Mouse (Mus musculus): Measurements from ENCODE around the gene Taf11. TPM values are rescaled to one million over a fixed set of nuclear protein-coding genes. Genes with fewer than 3 reads are reported as not detected.

The Taf11 gene
- polyA plus RNA-seq, 1 experiment from 2014 or later = 51.6 TPM

GRCm38 (mm10) chr17:27908206-27908887 lies 1.3 kb downstream of the Taf11 start:
- Histone ChIP-seq H3K27ac (ENCODE audit: low read depth, low read length) (peak overlapping the region; percentile 93), H3K9me3 (ENCODE audit: control insufficient read depth, low read length) (no peaks in the 10 kb centered on the region)

GRCm38 (mm10) chr17:27907512-27908205 lies 2.0 kb downstream of the Taf11 start:
- peaks cover 7% of the 10 kb centered on the region for H3K36me3 ChIP-seq (ENCODE audit: control insufficient read depth, insufficient read depth, low read length)
- H3K9ac ChIP-seq (ENCODE audit: low read depth, low read length) = peak overlapping the region; percentile 79
- peak overlapping the region; percentile 72 for H3K4me3 ChIP-seq (ENCODE audit: low read length)
- peak overlapping the region; percentile 66 for H3K27ac ChIP-seq (ENCODE audit: low read depth, low read length)
- H3K4me1 ChIP-seq (ENCODE audit: control insufficient read depth, insufficient read depth, low read depth, low read length) = peaks cover 32% of the 10 kb centered on the region
- WGBS = under 1% methylated on average over 45 of the region's 45 CpGs
- peak overlapping the region; percentile 80 for H3K4me2 ChIP-seq (ENCODE audit: low read length)
- ATAC-seq = peak; percentile 40; the same call in 1 of the 2 replicates
- no peaks in the 10 kb centered on the region for H3K9me3 ChIP-seq (ENCODE audit: control insufficient read depth, low read length)
- no peaks in the 10 kb centered on the region for H3K27me3 ChIP-seq (replicated peaks; ENCODE audit: control insufficient read depth, insufficient read depth, low read length)

More at GRCm38 (mm10) chr17:27908206-27908887, 1.3 kb downstream of the Taf11 start:
- WGBS = under 1% methylated on average over 11 of the region's 12 CpGs
- Histone ChIP-seq H3K9ac (ENCODE audit: low read depth, low read length) (peak overlapping the region; percentile 91), H3K4me3 (ENCODE audit: low read length) (peak overlapping the region; percentile 72), H3K27me3 (replicated peaks; ENCODE audit: control insufficient read depth, insufficient read depth, low read length) (no peaks in the 10 kb centered on the region), H3K36me3 (ENCODE audit: control insufficient read depth, insufficient read depth, low read length) (0 out of 2 replicates have a peak, but pooled peaks cover 3% of the 10 kb centered on the region), H3K4me1 (ENCODE audit: control insufficient read depth, insufficient read depth, low read depth, low read length) (peaks cover 32% of the 10 kb centered on the region), H3K4me2 (ENCODE audit: low read length) (peak overlapping the region; percentile 80)
- no peak for ATAC-seq

- Histone ChIP-seq H3K9me3 (ENCODE audit: control insufficient read depth, low read length) (no peaks in the 10 kb centered on the region), H3K9ac (ENCODE audit: low read depth, low read length) (no peak overlapping the region), H3K27ac (ENCODE audit: low read depth, low read length) (no peak overlapping the region), H3K4me2 (ENCODE audit: low read length) (no peak overlapping the region), H3K36me3 (ENCODE audit: control insufficient read depth, insufficient read depth, low read length) (peaks cover 30% of the 10 kb centered on the region), H3K4me1 (ENCODE audit: control insufficient read depth, insufficient read depth, low read depth, low read length) (no peaks in the 10 kb centered on the region), H3K27me3 (replicated peaks; ENCODE audit: control insufficient read depth, insufficient read depth, low read length) (no peaks in the 10 kb centered on the region), H3K4me3 (ENCODE audit: low read length) (no peak overlapping the region)
- WGBS = 83% methylated on average over 19 of the region's 19 CpGs
- ATAC-seq = no peak
Observed at GRCm38 (mm10) chr17:27886499-27887210, 23.0 kb downstream of the Taf11 start.

- Histone ChIP-seq H3K9ac (ENCODE audit: low read depth, low read length) (no peak overlapping the region), H3K27me3 (replicated peaks; ENCODE audit: control insufficient read depth, insufficient read depth, low read length) (no peaks in the 10 kb centered on the region), H3K4me2 (ENCODE audit: low read length) (no peak overlapping the region), H3K4me3 (ENCODE audit: low read length) (no peak overlapping the region), H3K4me1 (ENCODE audit: control insufficient read depth, insufficient read depth, low read depth, low read length) (no peaks in the 10 kb centered on the region), H3K9me3 (ENCODE audit: control insufficient read depth, low read length) (no peaks in the 10 kb centered on the region), H3K27ac (ENCODE audit: low read depth, low read length) (no peak overlapping the region), H3K36me3 (ENCODE audit: control insufficient read depth, insufficient read depth, low read length) (peaks cover 35% of the 10 kb centered on the region)
- WGBS = 87% methylated on average over 6 of the region's 6 CpGs
- ATAC-seq = no peak
Observed at GRCm38 (mm10) chr17:27883994-27884393, 25.6 kb downstream of the Taf11 start.

DNA sequence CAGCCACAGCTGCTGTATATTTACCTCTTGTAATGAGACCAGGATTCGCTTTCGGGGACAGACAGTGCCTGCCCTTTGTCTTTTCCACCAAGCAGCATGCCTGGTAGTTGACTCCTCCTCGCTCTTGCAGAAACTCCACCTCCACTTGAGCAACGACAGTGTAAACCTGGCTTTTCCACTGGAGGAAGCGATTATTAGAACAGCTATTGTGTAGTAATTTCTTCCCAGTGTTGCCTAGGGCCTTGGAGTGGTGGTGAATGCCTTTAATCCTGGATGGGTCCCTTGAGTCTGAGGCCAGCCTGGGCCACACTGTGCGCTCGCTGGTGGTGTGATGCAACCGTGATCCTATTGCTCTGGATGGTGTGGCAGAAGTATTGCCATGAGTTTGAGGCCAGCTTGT lies 26.5 kb downstream of the Taf11 start:
- ATAC-seq = no peak
- WGBS = 91% methylated on average over 8 of the region's 8 CpGs
- peaks cover 34% of the 10 kb centered on the region for H3K36me3 ChIP-seq (ENCODE audit: control insufficient read depth, insufficient read depth, low read length)

DNA sequence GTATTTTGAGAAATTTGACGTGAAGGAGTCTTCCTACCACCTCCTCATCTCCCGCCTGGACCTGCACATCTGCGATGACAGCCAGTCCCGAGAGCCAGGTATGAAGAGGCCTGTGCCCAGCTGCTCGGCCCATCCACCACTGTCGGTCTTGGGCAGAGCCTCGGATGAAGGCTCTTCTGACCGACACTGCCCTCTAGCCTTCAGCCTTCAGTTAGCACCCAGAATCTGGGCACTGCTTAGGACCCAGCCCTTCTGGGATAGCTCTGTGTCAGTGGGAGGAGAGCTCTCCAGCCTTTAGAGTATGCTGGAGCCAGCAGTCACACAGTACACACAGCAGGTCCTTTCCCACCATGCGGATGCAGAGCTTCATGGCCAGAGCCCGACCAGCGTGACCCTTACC lies 28.1 kb downstream of the Taf11 start:
- Histone ChIP-seq H3K4me2 (ENCODE audit: low read length) (no peak overlapping the region), H3K4me3 (ENCODE audit: low read length) (no peak overlapping the region), H3K27ac (ENCODE audit: low read depth, low read length) (no peak overlapping the region), H3K27me3 (replicated peaks; ENCODE audit: control insufficient read depth, insufficient read depth, low read length) (no peaks in the 10 kb centered on the region), H3K9ac (ENCODE audit: low read depth, low read length) (no peak overlapping the region), H3K36me3 (ENCODE audit: control insufficient read depth, insufficient read depth, low read length) (peaks cover 24% of the 10 kb centered on the region), H3K9me3 (ENCODE audit: control insufficient read depth, low read length) (no peaks in the 10 kb centered on the region), H3K4me1 (ENCODE audit: control insufficient read depth, insufficient read depth, low read depth, low read length) (no peaks in the 10 kb centered on the region)
- 60% methylated on average over 11 of the region's 11 CpGs for WGBS
- ATAC-seq = no peak

More for the DNA sequence above, 26.5 kb downstream of the Taf11 start:
- Histone ChIP-seq H3K9me3 (ENCODE audit: control insufficient read depth, low read length) (no peaks in the 10 kb centered on the region), H3K27ac (ENCODE audit: low read depth, low read length) (no peak overlapping the region), H3K27me3 (replicated peaks; ENCODE audit: control insufficient read depth, insufficient read depth, low read length) (no peaks in the 10 kb centered on the region), H3K9ac (ENCODE audit: low read depth, low read length) (no peak overlapping the region), H3K4me1 (ENCODE audit: control insufficient read depth, insufficient read depth, low read depth, low read length) (no peaks in the 10 kb centered on the region), H3K4me2 (ENCODE audit: low read length) (no peak overlapping the region), H3K4me3 (ENCODE audit: low read length) (no peak overlapping the region)

DNA sequence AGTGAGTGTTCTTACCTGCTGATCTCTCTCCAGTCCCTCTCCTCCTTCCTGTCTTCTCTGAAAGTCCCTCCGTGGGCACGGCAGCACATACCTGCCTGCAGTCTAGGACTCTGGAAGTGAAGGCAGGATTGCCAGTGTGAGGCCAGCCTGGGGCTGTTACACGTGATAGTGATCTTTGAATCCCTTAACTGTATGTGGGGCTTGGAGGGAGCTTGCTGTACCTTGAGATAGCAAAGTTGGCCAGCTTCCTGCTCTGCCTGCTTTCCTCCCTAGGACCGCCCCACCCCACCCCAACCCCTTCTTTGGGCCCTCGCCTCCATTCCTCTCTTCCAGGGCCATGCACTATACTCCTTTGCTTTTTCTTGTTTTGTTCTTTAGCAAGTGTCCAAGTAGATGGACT lies 35.1 kb downstream of the Taf11 start:
- no peak overlapping the region for H3K4me3 ChIP-seq (ENCODE audit: low read length)
- no peaks in the 10 kb centered on the region for H3K27me3 ChIP-seq (replicated peaks; ENCODE audit: control insufficient read depth, insufficient read depth, low read length)
- no peak for ATAC-seq
- H3K9me3 ChIP-seq (ENCODE audit: control insufficient read depth, low read length) = no peaks in the 10 kb centered on the region
- H3K4me1 ChIP-seq (ENCODE audit: control insufficient read depth, insufficient read depth, low read depth, low read length) = no peaks in the 10 kb centered on the region
- 83% methylated on average over 5 of the region's 5 CpGs for WGBS
- no peak overlapping the region for H3K9ac ChIP-seq (ENCODE audit: low read depth, low read length)
- no peak overlapping the region for H3K4me2 ChIP-seq (ENCODE audit: low read length)
- peaks cover 4% of the 10 kb centered on the region for H3K36me3 ChIP-seq (ENCODE audit: control insufficient read depth, insufficient read depth, low read length)
- no peak overlapping the region for H3K27ac ChIP-seq (ENCODE audit: low read depth, low read length)

DNA sequence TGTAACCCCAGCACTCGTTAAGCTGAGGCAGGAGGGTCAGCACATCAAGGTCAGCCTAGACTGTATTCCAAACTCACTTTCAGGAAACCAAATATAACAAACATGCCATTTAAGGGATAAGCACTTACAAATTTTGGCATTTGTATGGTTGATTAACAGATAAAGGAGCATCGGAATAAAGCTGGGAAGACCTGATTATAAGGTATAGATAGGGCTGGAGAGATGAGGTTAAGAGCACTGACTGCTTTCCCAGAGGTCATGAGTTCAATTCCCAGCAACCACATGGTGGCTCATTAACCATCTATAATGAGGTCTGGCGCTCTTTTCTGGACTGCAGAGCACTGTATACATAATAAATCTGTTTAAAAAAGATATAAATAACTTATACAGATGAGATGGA lies 36.1 kb downstream of the Taf11 start:
- H3K36me3 ChIP-seq (ENCODE audit: control insufficient read depth, insufficient read depth, low read length) = peaks cover 3% of the 10 kb centered on the region
- no peak for ATAC-seq
- H3K9ac ChIP-seq (ENCODE audit: low read depth, low read length) = no peak overlapping the region
- H3K4me3 ChIP-seq (ENCODE audit: low read length) = no peak overlapping the region
- no peaks in the 10 kb centered on the region for H3K9me3 ChIP-seq (ENCODE audit: control insufficient read depth, low read length)
- H3K27me3 ChIP-seq (replicated peaks; ENCODE audit: control insufficient read depth, insufficient read depth, low read length) = no peaks in the 10 kb centered on the region
- no peaks in the 10 kb centered on the region for H3K4me1 ChIP-seq (ENCODE audit: control insufficient read depth, insufficient read depth, low read depth, low read length)
- no peak overlapping the region for H3K4me2 ChIP-seq (ENCODE audit: low read length)
- no peak overlapping the region for H3K27ac ChIP-seq (ENCODE audit: low read depth, low read length)
- WGBS = 75% methylated on average over 3 of the region's 3 CpGs

DNA sequence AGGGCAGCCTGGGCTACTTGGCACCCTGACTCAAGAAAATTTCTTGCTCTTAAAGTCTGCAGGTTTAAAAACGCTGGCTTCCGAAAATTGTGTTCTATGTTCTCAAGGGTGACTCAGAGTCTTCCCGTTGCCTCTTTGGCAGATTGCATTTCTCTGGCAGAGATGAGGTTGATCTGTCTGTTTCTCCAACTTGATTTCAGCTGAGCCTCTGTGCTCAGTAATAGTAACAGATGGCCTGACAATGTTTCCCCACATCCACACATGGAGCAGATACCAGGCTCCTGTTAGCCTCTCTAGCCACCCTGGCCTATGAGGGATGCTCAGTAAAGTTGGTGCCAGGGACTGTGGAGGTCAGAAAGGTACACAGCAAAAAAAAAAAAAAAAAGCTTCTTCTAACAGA lies 37.8 kb downstream of the Taf11 start:
- Histone ChIP-seq H3K4me3 (ENCODE audit: low read length) (no peak overlapping the region), H3K9me3 (ENCODE audit: control insufficient read depth, low read length) (no peaks in the 10 kb centered on the region), H3K27me3 (replicated peaks; ENCODE audit: control insufficient read depth, insufficient read depth, low read length) (no peaks in the 10 kb centered on the region), H3K27ac (ENCODE audit: low read depth, low read length) (no peak overlapping the region), H3K4me1 (ENCODE audit: control insufficient read depth, insufficient read depth, low read depth, low read length) (no peaks in the 10 kb centered on the region), H3K36me3 (ENCODE audit: control insufficient read depth, insufficient read depth, low read length) (no peaks in the 10 kb centered on the region; the same call in 1 of the 2 replicates), H3K9ac (ENCODE audit: low read depth, low read length) (no peak overlapping the region), H3K4me2 (ENCODE audit: low read length) (no peak overlapping the region)
- no peak for ATAC-seq
- 96% methylated on average over 3 of the region's 3 CpGs for WGBS

Data from hindbrain, embryonic 16.5 days (tissue).